Mouse (Mus musculus) cerebellum, adult (tissue): ENCODE results near the gene Gm49601.

Source experiments
- ATAC-seq: cut with Nextera tagmentation; 2 replicates; pipeline ENCODE4 v1.9.2; 2017; ENCODE audit warnings: mild to moderate bottlenecking, moderate library complexity, mixed read lengths; ENCODE audit not compliant: insufficient number of reproducible peaks, low FRiP score, low TSS enrichment

The Gm49601 gene

DNA sequence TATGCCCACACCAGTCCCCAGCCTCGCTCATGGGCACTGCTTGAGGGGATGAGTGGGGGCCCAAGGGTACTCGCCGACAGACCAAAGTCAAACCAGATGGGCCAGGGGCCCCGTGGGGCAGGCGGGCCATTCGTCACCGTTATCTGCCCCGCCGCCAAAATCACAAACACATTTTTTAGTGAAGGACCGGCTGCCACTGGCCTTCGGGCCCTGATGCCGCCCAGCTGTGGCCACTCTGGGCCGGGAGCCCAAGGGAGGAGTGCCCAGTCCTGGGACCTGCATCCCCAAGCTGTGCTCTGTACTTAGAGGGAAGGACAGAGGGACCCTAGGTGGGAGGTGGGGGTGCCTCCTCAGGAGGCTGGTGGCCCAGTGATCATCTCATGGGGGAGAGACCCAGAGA is 14.5 kb downstream of the Gm49601 start:
- ATAC-seq = no peak

DNA sequence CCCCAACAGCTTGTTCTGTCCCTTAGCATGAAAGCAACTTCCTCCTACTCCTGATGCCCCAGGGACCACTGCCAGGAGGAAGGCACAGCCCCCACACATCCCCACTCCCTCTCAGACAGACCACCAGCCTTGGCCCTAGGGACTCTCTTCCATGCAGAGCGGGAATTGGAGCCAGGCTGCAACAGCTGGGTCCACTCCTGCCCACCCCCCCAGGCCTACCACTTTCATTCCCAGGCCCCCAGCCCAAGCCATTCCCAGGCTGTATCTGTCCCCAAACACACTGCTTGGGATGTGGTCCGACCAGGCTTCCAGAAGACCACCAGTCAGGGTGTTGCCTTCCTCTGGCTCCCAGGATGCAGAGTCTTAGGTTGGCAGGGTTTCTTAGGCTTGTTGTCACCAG is 17.1 kb downstream of the Gm49601 start:
- no peak for ATAC-seq

DNA sequence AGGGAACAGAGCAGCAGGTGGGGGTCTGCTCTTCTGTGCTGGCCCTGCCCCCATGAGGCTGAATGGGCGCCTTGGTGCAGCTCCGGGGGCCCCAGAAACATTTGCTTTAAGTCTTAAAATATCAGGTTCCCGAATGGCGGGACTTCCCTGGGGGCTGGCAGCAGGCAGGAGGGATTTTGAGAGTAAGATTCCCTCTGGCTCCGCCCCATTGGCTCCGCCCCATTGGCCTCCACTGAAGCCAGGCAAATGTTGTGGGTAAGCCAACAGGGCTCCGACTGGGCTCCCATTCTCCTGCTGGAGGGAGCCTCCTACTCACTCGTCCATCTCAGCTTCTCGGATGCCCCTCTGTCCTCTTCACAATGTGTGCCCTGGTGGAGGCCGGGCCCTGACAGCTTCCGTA is 18.0 kb downstream of the Gm49601 start:
- ATAC-seq = no peak

DNA sequence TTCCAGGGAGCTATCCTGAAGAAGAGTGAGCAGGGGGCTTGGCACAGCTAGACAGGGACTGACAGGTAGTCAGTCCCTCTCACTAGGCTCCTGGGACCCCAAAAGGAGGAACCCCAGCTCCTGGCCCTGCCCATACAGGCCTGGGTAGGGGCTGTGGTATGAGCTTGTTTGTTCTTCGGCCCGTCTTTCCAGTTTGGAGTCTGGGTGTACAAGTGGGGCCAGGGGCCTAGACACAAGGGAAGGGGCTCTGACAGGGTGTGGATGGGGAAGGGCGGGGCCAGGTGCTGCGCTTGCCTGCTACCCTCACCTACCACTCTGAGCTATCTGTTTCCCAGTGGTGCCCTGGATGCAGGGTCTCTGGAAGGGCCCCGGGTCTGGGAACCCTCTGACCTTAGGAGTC is 20.5 kb downstream of the Gm49601 start:
- ATAC-seq = no peak

DNA sequence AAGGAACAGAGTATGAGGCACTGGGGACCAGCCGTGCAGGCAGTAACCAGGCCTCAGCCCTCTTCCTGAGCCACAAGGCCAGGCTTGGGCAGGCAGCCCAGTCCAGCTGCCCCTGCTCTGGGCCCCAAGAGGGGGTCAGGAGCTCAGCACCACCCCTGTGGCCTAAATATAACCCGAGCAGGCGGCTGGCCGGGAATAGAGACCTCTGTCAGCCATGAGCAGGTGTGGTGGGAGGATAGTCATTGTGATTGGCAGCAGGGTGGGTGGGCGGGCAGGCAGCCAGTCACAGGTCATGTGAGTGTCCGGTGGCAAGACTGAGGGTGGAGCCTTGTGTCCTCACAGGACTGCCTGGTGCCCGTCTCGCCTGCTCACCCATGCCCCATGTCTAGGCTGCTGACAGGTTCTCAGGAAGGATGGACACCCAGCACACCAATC is 21.9 kb downstream of the Gm49601 start:
- no peak for ATAC-seq

DNA sequence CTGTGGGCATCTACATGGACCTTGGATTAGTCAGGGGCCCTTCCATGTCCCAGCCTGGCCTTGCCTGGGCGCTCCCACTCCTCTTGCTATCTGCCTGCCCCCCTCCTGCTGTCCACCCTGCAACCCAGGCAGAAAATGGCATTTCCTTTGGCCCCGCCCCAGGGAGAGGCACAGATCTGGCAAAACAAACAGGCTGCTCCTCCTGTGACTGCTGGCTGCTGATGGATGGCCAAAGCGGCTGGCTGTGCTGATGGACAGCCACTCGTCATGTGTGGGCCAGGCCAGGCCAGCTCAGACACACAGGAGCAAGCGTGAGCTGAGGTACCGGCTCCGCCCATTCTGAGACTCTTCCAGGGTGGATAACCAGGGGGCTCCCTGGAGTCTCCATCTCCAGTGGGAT is 24.8 kb downstream of the Gm49601 start:
- no peak for ATAC-seq

DNA sequence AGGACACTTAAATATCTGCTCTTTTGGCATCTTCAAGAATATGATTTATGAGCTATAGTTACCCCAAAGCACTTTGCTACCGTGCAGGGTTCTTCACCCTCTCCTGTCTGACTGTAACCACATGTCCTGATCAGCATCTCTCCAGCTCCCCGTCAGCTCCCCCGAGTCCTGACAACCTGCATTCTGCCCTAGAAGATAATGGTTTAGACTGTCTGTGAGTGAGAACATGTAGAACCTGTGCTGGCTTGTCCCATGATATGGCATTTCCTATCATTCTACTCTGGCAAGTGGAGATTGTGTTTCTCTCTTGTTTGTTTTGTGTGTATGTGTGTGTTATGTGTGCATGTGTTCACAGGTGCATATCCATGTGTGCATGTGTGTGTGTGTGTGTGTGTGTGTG is 28.2 kb downstream of the Gm49601 start:
- no peak for ATAC-seq

DNA sequence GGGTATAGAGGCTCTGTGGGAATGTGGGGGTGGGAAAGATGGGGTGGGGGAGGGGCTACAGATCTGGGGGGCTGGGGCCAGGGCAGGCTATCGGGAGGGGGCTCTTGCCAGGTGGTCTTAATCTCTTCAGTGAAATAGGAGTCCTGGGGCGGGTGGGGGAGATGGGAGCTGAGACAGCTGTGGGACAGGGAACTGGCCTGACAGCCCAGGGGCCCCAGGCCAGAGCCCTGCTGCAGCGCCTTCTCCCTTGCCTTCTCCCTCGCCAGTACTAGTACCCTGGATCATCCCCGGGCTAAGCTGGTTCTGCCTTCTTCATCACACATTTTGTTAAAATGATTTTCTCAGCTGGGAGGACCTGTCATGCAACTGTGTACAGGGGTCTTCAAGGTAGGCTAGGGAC is 30.0 kb downstream of the Gm49601 start:
- ATAC-seq = no peak

DNA sequence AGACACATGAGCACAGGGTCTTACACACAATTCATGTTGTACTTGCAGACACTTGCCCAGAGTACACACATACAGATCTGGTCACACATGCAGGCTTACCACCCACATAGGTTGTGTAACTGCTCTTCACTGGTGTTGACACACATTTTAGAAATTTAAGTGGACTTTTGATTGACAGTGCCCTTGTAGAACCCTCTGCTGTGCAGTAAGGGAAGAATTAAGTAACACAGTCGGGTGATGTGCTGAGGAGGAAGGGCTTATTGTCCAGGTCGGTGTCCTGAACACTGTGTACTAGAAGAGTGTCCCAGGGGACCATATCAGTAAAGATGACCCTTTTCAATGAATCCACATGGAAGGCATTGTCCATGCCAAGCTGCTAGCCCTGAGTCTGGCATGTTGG is 32.3 kb downstream of the Gm49601 start:
- ATAC-seq = no peak

DNA sequence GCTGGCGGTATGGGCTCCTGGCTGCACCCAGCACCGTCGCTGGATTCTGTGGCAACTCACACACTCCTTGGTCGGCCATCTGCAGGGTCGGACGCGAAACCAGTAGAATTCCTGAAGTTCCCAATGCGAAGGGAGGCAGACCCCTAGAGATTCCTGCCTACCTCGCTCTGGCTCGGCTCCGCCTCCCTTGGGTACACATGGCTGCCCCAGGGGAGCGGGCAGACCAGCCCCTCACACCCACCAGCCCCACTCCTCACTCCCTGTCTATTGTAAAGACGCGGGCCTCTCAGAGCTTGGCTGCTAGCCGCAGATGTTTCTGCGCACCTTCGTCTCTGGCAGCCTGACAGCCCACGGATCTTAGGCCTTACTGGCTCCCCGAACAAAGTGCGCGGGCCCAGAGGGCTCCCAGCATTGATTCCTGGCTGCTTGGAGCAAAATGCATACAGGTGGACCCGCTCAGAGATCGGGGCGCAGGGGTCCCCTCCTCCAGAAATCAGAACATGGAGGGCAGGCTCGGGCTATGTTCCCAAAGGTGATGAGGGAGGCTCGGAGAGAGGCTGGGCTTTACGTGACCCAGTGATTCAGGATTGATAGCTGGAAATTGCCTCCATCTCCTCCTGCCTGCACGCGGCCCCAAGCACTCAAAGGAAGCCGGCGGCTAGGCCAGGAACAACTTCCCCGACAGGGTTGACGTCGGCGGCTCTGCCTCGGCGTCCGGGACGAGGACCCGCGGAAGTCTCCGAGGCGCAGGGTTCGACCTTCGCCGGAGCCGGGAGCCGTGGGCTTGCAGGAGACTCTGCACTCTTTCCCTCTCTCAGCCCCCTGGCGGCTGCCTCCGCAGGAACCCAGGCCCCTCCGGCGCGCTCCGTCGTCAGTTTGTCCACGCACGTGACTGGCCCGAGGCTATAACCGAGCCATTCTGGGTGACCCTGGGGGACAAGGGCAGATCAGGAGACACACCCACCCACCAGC is 34.9 kb downstream of the Gm49601 start:
- no peak for ATAC-seq

DNA sequence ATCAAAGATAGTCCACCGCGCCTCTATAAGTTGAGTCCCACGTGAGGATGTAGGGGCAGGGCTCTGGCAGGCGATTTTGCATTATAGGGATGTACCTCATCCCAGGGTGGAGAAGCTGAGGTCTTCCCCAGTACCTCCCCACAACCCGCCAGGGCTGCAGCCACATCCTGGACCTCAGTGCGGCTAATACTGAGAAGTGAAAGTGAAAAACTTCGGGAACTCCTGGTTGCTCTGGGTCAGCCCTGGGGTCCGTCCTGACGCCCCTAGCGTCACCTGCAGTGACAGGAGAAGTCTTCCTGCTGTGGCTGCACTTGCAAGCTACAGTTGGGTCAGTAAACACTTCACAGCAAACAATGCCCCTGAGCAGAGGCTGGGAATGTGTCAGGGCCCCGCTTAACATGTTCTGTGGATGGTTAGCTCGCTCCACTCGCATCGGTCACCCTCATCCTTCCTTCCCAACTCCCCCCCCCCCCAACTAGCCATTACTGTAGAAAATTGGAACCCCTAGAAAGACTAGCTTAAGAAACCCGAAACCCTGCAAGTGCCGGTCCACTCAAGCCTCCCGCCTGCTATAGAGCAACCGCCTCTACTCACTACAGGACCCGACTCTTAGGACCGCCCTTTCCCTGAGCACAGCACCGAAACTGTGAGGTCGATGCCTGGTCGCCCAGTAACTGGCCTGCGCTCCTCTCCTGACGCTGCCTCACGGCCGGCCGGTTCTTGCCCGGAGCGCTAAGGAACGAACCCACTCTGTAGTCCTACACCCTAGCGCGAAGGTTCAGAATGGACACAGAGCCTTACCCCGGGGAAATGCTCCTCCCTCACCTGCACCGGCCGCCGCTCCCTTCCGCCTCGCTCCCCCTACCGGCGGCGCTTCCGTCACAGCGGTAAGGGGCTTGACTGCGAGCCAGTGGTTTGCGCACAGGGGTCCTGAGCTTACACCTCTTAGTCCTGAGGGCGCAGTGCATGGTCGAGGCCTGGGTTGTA is 36.1 kb downstream of the Gm49601 start, which contains the start of gene Tbx1:
TSS of gene Tbx1 (minus strand) at position 868 of the 987 bp plus-strand sequence.
- no peak for ATAC-seq

DNA sequence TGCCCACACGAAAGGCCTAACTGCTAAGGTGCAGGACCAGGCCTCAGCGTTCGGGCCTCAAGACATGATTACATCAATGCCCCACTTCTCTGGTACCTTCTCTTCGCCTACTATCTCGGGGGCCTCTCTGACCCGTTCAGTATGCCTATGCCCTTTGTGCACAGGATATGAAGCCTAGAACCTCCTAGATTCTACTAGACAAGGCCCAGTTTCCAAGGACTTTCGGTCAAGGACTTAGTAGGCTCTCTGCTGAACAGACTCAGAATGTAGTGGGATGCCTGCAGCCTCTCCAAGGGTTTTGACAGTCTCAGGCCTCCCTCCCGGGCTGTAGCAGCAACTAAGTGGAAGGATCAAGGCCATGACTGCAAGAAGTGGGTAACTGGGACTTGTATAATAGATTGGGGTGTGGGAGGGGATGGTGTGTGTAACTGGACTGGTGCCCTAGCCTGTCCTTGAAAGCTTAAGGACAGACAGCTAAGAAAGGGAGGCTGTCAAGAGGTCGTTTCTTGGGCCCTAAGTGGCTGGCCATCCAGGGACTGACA is 37.1 kb downstream of the Gm49601 start:
- ATAC-seq = no peak

DNA sequence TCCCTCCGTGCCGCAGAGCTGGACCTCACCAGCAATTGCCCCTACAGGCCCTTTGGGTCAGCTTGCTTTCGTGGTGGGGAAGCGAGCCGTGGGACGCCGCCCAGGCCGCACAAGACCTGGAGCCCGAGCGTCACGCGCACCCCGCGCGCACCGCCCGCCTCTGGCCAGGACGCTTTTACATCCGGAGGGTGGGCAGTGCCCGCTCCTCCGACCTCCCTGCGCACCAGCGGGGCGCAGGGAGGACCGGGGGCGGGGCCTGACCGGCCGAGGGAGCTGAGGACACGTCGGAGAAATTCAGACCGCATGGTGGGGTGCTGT is 37.5 kb downstream of the Gm49601 start:
- ATAC-seq = no peak

DNA sequence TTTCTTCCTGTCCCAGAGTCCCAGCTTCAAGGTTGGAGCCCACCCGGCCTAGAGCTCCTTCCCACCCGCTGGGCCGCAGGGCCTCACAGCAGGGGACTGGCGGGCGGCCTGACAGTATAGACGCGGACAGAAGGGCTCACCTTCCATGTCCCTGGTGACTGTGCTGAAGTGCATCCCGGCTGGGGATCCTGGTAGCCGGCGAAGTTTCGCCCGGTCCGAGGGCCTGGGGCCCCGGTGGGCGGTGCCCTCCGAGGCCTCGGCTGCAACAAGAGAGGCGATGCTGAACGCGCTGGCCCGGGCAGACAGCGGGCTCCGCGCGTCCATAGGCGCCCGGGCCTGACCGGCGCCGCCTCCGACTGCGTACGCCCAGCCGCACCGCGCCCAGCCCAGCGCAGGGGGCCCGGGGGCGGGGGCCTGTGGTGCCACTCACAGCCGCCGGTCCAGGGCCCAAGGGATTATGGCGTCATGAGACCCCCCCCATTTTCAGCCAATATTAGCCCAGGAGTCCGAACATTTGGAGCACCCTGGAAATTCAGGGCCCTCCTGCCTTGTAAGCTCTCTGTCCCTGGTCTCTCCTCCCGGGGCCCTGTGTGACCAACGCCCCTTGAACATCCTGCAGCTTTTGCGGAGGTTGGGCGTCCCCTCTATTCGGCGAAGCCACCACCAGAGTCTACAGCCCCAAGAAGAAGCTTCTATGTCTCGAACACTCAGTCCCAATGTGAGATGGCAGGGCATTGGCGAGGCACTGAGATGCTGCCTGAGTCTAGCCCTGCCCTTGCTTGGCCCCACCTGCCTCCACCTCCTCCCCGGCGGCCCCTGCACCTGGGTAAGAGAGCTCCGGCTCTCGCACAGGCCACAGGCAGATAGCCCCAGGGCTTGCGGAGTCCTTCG is 38.1 kb downstream of the Gm49601 start:
- ATAC-seq = no peak

DNA sequence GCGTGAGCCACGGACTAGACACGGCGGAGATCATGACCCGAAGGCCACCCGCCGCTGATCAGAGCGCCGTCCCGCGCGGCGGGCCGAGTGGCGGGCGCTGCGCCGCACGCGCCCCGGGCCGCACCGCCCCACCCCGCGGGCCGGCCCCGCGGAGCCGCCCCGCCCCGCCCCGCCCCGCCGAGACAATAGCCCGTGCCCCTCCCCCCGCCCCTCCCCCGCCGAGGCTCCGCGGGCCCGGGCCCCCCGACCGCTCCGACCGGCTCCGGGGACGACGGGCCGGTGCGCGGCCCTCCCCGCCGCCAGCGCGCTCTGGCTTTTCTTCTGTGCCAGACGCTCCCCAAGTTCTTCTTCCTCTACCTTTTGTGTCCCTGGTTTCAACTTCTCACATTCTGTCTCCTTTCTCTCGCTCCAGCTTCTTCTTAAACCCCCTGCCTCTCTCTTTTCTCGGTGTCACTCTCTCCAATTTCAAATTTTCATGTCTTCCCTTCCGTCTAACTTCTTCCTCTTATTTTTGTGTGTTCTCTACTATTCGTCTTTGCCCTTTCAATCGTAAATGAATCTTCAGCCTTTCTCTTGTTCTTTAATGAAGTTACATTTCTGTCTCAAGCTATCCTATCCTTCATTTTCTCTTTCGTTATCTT is 39.2 kb downstream of the Gm49601 start:
- ATAC-seq = no peak

DNA sequence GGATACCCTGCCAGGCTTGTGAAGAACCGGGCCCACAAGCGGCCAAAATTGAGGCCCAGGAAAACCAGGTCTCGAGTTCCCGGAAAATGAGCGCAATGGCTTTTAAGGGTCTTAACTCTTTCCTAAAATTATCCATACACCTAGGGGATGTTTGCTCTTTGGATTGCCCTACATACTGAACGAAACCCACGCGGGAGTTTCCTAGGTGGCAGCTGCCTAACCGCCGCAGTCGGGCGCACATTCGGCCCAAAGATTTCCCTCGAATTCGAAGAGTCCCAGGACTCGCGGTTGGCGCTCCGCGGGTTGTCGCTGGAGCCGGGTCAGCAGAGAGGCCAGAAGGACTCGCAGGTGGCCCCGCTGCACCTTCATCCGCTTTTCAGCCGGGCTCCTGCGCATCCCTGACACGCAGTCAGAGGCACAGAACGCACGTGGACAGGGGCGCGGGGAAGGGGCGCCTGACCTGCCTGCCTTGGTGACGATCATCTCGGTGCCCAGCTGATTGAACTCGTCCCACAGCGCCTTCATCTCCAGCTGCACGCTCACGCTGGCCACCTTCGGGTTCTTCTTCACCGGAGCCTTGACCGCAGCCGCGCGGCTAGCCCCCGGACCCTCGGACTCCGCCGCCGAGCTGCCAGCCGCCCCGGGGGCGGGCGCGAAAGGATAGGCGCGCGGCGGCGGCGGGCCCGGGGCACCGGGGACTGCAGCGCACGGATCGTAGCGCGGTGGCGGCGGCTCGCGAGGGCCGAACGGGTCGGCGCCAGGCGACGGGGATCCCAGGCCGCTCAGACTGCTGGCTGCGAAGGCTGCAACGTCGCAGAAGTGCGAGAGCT is 39.9 kb downstream of the Gm49601 start:
- no peak for ATAC-seq

DNA sequence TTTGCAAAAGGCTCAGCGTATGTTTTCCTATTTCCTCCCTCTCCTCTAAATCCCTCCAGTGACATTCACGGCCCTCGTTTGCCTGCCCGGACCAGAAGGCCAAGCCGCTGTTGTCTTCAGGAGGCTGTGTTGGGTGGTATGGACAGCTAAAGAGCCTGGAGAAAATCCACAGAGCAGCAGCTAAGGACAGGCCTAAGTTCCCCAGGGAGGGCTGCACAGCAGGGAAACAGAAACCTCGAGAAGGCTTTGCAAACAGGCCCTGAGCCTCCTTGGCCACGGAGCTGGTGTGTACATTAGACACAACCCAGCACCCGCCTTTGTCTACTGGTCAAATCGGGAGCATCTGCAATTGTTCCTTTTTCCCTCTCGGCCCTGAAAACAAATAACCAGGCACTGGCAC is 40.6 kb downstream of the Gm49601 start:
- ATAC-seq = no peak

DNA sequence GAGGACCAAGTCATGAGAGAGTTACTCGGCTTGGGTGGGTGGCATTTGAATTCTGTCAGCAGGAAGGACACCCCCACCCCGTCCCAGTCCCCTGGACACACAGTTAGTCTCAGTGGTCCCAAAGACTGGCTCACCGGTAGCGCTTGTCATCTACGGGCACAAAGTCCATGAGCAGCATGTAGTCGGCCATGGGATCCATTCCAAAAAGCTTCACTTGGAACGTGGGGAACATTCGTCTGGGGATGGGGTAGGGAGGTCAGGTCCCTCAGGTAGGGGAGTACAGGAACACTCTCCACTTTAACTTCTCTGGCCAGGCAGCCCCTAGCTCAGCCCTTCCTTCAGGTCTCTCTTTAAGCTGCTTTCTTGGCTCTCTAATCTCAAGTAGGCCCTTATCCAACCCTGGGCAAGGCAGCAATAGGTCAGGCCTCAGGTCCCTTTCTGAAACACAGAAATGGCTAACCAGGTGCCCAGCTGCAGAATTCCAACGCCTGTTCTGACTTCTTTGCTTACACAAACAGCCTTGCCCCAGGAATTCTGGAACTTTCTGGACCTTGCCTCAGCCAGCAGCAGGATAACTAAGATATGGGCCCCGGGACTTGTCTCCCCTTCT is 41.2 kb downstream of the Gm49601 start:
- ATAC-seq = no peak
